Mouse (Mus musculus): ENCODE measurements around the gene Fam198b. TPM values are rescaled to one million over a fixed set of nuclear protein-coding genes. Genes with fewer than 3 reads are reported as not detected.

Fam198b gene
- polyA plus RNA-seq, 1 experiment from 2014 or later = 61.8 TPM

- Histone ChIP-seq H3K27ac (ENCODE audit: poor library complexity, severe bottlenecking) (peak overlapping the region; percentile 76), H3K36me3 (no peaks in the 10 kb centered on the region), H3K9me3 (replicated peaks) (0 out of 2 replicates have a peak, but pooled peaks cover 3% of the 10 kb centered on the region), H3K4me3 (no peak overlapping the region), H3K4me2 (no peak overlapping the region), H3K27me3 (replicated peaks) (no peaks in the 10 kb centered on the region), H3K9ac (no peak overlapping the region), H3K4me1 (replicated peaks) (peaks cover 30% of the 10 kb centered on the region)
- peak; percentile 75 for ATAC-seq (ENCODE audit: insufficient number of reproducible peaks, low FRiP score)
- 25% methylated on average over 1 of the region's 1 CpGs for WGBS
Observed at GRCm38 (mm10) chr3:79984542-79984941, 100.2 kb downstream of the Fam198b start.

DNA sequence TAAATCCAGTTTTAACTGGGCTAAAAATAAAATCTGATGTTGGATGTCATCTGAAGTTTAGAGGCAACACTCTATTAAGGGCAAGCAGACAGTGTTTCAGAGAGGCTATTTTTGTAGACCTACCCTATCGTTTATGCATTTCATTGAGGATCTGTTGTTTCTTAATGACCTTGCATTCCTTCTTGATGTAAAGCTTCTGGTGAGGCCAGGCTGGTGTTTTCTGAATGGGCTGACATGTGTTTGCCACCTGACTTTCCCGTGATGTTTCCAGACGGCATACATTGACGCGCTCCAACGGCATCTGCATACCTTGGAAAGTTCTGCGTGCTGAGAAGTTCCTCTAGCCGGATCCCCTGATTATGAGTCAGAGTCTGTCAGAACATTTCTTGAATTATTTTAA, 104.9 kb downstream of the Fam198b start:
- 31% methylated on average over 8 of the region's 8 CpGs for whole genome bisulfite sequencing
- H3K36me3 ChIP-seq = no peaks in the 10 kb centered on the region
- H3K4me3 ChIP-seq = no peak overlapping the region
- peak overlapping the region; percentile 50; the same call in 1 of the 2 replicates for H3K9ac ChIP-seq
- peak overlapping the region; percentile 98 for H3K27ac ChIP-seq (ENCODE audit: poor library complexity, severe bottlenecking)
- H3K27me3 ChIP-seq (replicated peaks) = no peaks in the 10 kb centered on the region
- peak; percentile 36; the same call in 1 of the 2 replicates for ATAC-seq (ENCODE audit: insufficient number of reproducible peaks, low FRiP score)
- no peaks in the 10 kb centered on the region for H3K9me3 ChIP-seq (replicated peaks)
- peaks cover 35% of the 10 kb centered on the region for H3K4me1 ChIP-seq (replicated peaks)
- H3K4me2 ChIP-seq = no peak overlapping the region

- no peaks in the 10 kb centered on the region for H3K36me3 ChIP-seq
- no peaks in the 10 kb centered on the region for H3K27me3 ChIP-seq (replicated peaks)
- no peak overlapping the region for H3K4me3 ChIP-seq
- peak overlapping the region; percentile 98 for H3K27ac ChIP-seq (ENCODE audit: poor library complexity, severe bottlenecking)
- 28% methylated on average over 2 of the region's 2 CpGs for WGBS
- no peak overlapping the region for H3K4me2 ChIP-seq
- no peak overlapping the region for H3K9ac ChIP-seq
- no peak for ATAC-seq (ENCODE audit: insufficient number of reproducible peaks, low FRiP score)
- no peaks in the 10 kb centered on the region for H3K9me3 ChIP-seq (replicated peaks)
- H3K4me1 ChIP-seq (replicated peaks) = peaks cover 32% of the 10 kb centered on the region
Observed at GRCm38 (mm10) chr3:79989911-79990310, 105.6 kb downstream of the Fam198b start.

DNA sequence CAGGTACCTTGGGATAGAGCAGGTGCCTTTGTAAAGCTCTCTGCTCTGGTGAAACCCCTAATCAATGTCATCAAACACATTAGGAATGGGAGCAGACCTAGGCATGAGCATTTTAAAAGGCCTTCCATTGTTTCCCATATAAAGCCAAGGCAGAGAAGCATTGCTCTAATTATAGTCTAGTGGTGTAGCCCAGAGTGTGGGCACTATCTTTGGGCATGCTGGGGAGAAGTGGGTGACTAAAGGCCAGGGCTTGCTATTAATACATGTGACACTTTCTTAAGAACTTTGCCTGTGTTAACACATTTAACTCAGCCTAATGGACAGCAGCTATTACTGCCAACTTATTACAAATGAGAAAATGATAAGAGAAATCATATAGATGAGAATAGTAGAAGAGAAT, 106.1 kb downstream of the Fam198b start:
- peak; percentile 60; the same call in 1 of the 2 replicates for ATAC-seq (ENCODE audit: insufficient number of reproducible peaks, low FRiP score)
- no peaks in the 10 kb centered on the region for H3K9me3 ChIP-seq (replicated peaks)
- H3K4me3 ChIP-seq = no peak overlapping the region
- no peak overlapping the region for H3K9ac ChIP-seq
- H3K4me1 ChIP-seq (replicated peaks) = peaks cover 37% of the 10 kb centered on the region
- H3K27ac ChIP-seq (ENCODE audit: poor library complexity, severe bottlenecking) = peak overlapping the region; percentile 98
- H3K4me2 ChIP-seq = no peak overlapping the region
- no peaks in the 10 kb centered on the region for H3K27me3 ChIP-seq (replicated peaks)
- H3K36me3 ChIP-seq = no peaks in the 10 kb centered on the region

GRCm38 (mm10) chr3:79994029-79994539, 109.8 kb downstream of the Fam198b start:
- H3K4me1 ChIP-seq (replicated peaks) = peaks cover 30% of the 10 kb centered on the region
- H3K9ac ChIP-seq = no peak overlapping the region
- 8% methylated on average over 5 of the region's 5 CpGs for WGBS
- H3K4me2 ChIP-seq = no peak overlapping the region
- H3K36me3 ChIP-seq = no peaks in the 10 kb centered on the region
- no peak overlapping the region for H3K4me3 ChIP-seq
- peak; percentile 92 for ATAC-seq (ENCODE audit: insufficient number of reproducible peaks, low FRiP score)
- H3K27ac ChIP-seq (ENCODE audit: poor library complexity, severe bottlenecking) = peak overlapping the region; percentile 81
- no peaks in the 10 kb centered on the region for H3K9me3 ChIP-seq (replicated peaks)
- no peaks in the 10 kb centered on the region for H3K27me3 ChIP-seq (replicated peaks)

GRCm38 (mm10) chr3:79995726-79996125, 111.4 kb downstream of the Fam198b start:
- Histone ChIP-seq H3K4me2 (no peak overlapping the region), H3K9me3 (replicated peaks) (no peaks in the 10 kb centered on the region), H3K4me3 (no peak overlapping the region), H3K4me1 (replicated peaks) (peaks cover 23% of the 10 kb centered on the region), H3K27me3 (replicated peaks) (no peaks in the 10 kb centered on the region), H3K36me3 (no peaks in the 10 kb centered on the region), H3K27ac (ENCODE audit: poor library complexity, severe bottlenecking) (peak overlapping the region; percentile 74), H3K9ac (no peak overlapping the region)
- peak; percentile 94 for ATAC-seq (ENCODE audit: insufficient number of reproducible peaks, low FRiP score)
- WGBS = 58% methylated on average over 6 of the region's 6 CpGs

Other genes with a start within 250 kb of the Fam198b start
- 6.3 and 6.8 TPM in 2 replicates for gene Rxfp1, start 146.7 kb upstream of the Fam198b start, polyA plus RNA-seq (2016; fragmentation: Nextera tagmentation; extraction: Ambion mirVana)
- gene Tmem144, start 31.8 kb upstream of the Fam198b start, polyA plus RNA-seq (2016; fragmentation: Nextera tagmentation; extraction: Ambion mirVana) = 12.6 and 13.5 TPM in 2 replicates